Mouse (Mus musculus) adrenal gland, adult (tissue): Measurements from ENCODE around the gene Gm21317.
"Not testable (repeated sequence)": the region's sequence is repeated elsewhere in the genome, so short reads cannot be mapped to it uniquely, and the experiment has no call there.

Experiments used
- DNase-seq, 2 experiments: peaks; one replicate each; pipeline ENCODE4 v3.0.0; 2022 to 2023; ENCODE audit warnings: low spot score in 1 of 2; ENCODE audit not compliant: inconsistent age in 2 of 2

The Gm21317 gene

GRCm38 (mm10) chrY:82224927-82225326 is at the start of gene Gm21317:
Gene Gm21317, plus strand, starts transcription at chrY:82225227.
- not testable (repeated sequence) for DNase-seq
